ENCODE assay signal across 9 mouse cellular contexts in genomic region chr3:28165598-28165997, GRCm38 (mm10).
DNase-seq lines count a peak whose midpoint lies in the region; ATAC-seq lines count a peak whose summit lies in the region.
"Had no signal": no experiment of that assay in that cellular context is flagged by ENCODE, and none has a peak within 500 bp of the region (broad histone marks: within the 10 kb centered on the region; RNA-seq: fewer than 3 reads in every experiment).

No protein-coding gene starts in this region.

- no peaks in the 10 kb centered on the region for H3K36me3 ChIP-seq in liver, embryonic 11.5 days (ENCODE audit: control insufficient read depth, insufficient read depth, low read length)
- H3K36me3 ChIP-seq in forebrain, embryonic 10.5 days (replicated peaks): no peaks in the 10 kb centered on the region
- no peaks in the 10 kb centered on the region for H3K36me3 ChIP-seq in hindbrain, embryonic 13.5 days
- H3K36me3 ChIP-seq: liver, embryonic 15.5 days had no signal

- DNase-seq in liver: peak; percentile 29
- DNase-seq in liver, embryonic 11.5 days (ENCODE audit: low spot score): no peak
- peak; percentile 92 for DNase-seq in brain, adult 2 months (ENCODE audit: low read depth, low spot score)
- DNase-seq in forebrain, embryonic 10.5 days (ENCODE audit: extremely low spot score, low spot score): peak; percentile 55
- DNase-seq in layer of hippocampus, adult 9-11 months: peak; percentile 47
- DNase-seq in right cerebral cortex, postnatal 25 days: peak; percentile 58

- no peak for ATAC-seq in liver, embryonic 11.5 days (replicated peaks; ENCODE audit: low FRiP score)
- peak; percentile 61; the same call in 1 of the 2 replicates for ATAC-seq in hindbrain, embryonic 13.5 days (ENCODE audit: low FRiP score)
- ATAC-seq in megakaryocyte, adult 5-6 weeks (ENCODE audit: poor library complexity, severe bottlenecking): peak; percentile 76

- no peak overlapping the region for H3K27ac ChIP-seq in liver, embryonic 11.5 days (ENCODE audit: low read depth, low read length)
- no peak overlapping the region for H3K27ac ChIP-seq in forebrain, embryonic 10.5 days
- H3K27ac ChIP-seq in hindbrain, embryonic 13.5 days: no peak overlapping the region
- H3K27ac ChIP-seq: liver, embryonic 15.5 days had no signal

- no peak overlapping the region for H3K4me3 ChIP-seq in liver, embryonic 11.5 days (ENCODE audit: low read depth, low read length)
- H3K4me3 ChIP-seq in forebrain, embryonic 10.5 days: no peak overlapping the region
- no peak overlapping the region for H3K4me3 ChIP-seq in hindbrain, embryonic 13.5 days
- H3K4me3 ChIP-seq: liver, embryonic 15.5 days had no signal

- no peak overlapping the region for H3K4me2 ChIP-seq in liver, embryonic 11.5 days
- no peak overlapping the region for H3K4me2 ChIP-seq in hindbrain, embryonic 13.5 days
- H3K4me2 ChIP-seq: liver, embryonic 15.5 days had no signal

- H3K9me3 ChIP-seq in liver, embryonic 11.5 days (ENCODE audit: control insufficient read depth, low read length): no peaks in the 10 kb centered on the region
- H3K9me3 ChIP-seq in forebrain, embryonic 10.5 days: no peaks in the 10 kb centered on the region
- H3K9me3 ChIP-seq in hindbrain, embryonic 13.5 days: no peaks in the 10 kb centered on the region
- H3K9me3 ChIP-seq: liver, embryonic 15.5 days had no signal

- H3K9ac ChIP-seq in liver, embryonic 11.5 days (ENCODE audit: low read depth, low read length): no peak overlapping the region
- no peak overlapping the region for H3K9ac ChIP-seq in hindbrain, embryonic 13.5 days
- H3K9ac ChIP-seq: liver, embryonic 15.5 days had no signal

- no peaks in the 10 kb centered on the region for H3K27me3 ChIP-seq in liver, embryonic 11.5 days (replicated peaks; ENCODE audit: control insufficient read depth, insufficient read depth, low read length)
- no peaks in the 10 kb centered on the region for H3K27me3 ChIP-seq in forebrain, embryonic 10.5 days (ENCODE audit: poor library complexity, severe bottlenecking)
- no peaks in the 10 kb centered on the region for H3K27me3 ChIP-seq in hindbrain, embryonic 13.5 days
- H3K27me3 ChIP-seq: liver, embryonic 15.5 days had no signal

- 4% methylated on average over 1 of the region's 1 CpGs for WGBS in liver, embryonic 11.5 days
- 0% methylated on average over 1 of the region's 1 CpGs for WGBS in forebrain, embryonic 10.5 days
- WGBS in hindbrain, embryonic 13.5 days: 0% methylated on average over 1 of the region's 1 CpGs

- H3K4me1 ChIP-seq in liver, embryonic 11.5 days (replicated peaks; ENCODE audit: control insufficient read depth, insufficient read depth, low read length): no peaks in the 10 kb centered on the region
- peaks cover 5% of the 10 kb centered on the region for H3K4me1 ChIP-seq in forebrain, embryonic 10.5 days
- H3K4me1 ChIP-seq in hindbrain, embryonic 13.5 days (replicated peaks): no peaks in the 10 kb centered on the region; the same call in 1 of the 2 replicates
- H3K4me1 ChIP-seq: liver, embryonic 15.5 days had no signal
